11 mouse cellular contexts compared by ENCODE assay signal in genomic region chr12:100528246-100528645, GRCm38 (mm10). TPM values are rescaled to one million over a fixed set of nuclear protein-coding genes. Genes with fewer than 3 reads are reported as not detected.
A peak's percentile ranks its signal among the peaks of the same experiment; 100 is the strongest.
DNase-seq lines count a peak whose midpoint lies in the region; ATAC-seq and TF ChIP-seq lines count a peak whose summit lies in the region.
"Had no signal": no experiment of that assay in that cellular context is flagged by ENCODE, and none has a peak within 500 bp of the region (broad histone marks: within the 10 kb centered on the region; RNA-seq: fewer than 3 reads in every experiment).

No protein-coding gene starts in this region.

- peak overlapping the region; percentile 56 for H3K4me2 ChIP-seq in forebrain, postnatal 0 days (ENCODE audit: low read depth)
- no peak overlapping the region for H3K4me2 ChIP-seq in liver, postnatal 0 days (ENCODE audit: low read depth, low read length)

- no peak for TF ChIP-seq EP300 in heart, adult 2 months (IDR thresholded peaks at IDR 0.05; ENCODE audit: insufficient read depth, low read depth, low read length)
- no peak for TF ChIP-seq EP300 in liver, postnatal 0 days (IDR thresholded peaks at IDR 0.05; ENCODE audit: low read depth)

- H3K9ac ChIP-seq in heart, adult 2 months (ENCODE audit: low read depth, low read length) = no peak overlapping the region
- H3K9ac ChIP-seq in forebrain, postnatal 0 days = no peak overlapping the region
- H3K9ac ChIP-seq in liver, postnatal 0 days (replicated peaks) = no peak overlapping the region
- H3K9ac ChIP-seq: stomach, embryonic 15.5 days had no signal

- peak overlapping the region; percentile 79 for H3K27ac ChIP-seq in heart, adult 2 months
- no peak overlapping the region for H3K27ac ChIP-seq in forebrain, postnatal 0 days (ENCODE audit: low read depth, low read length)
- H3K27ac ChIP-seq in liver, postnatal 0 days (ENCODE audit: low read depth) = no peak overlapping the region
- H3K27ac ChIP-seq: stomach, embryonic 15.5 days had no signal

- ATAC-seq in forebrain, postnatal 0 days = no peak
- ATAC-seq in liver, postnatal 0 days = peak; percentile 16; the same call in 1 of the 2 replicates
- ATAC-seq in megakaryocyte progenitor cell, adult 5-6 weeks (replicated peaks; ENCODE audit: poor library complexity) = no peak

- intact Hi-C loops in heart, adult 2 months (cut with DNase I) = loop anchor here (5.0 kb wide), 1 partner anchor 326 kb away; no protein-coding TSS in a partner anchor

- H3K79me2 ChIP-seq in heart, adult 2 months (replicated peaks; ENCODE audit: control insufficient read depth, insufficient read depth, low read length) = no peaks in the 10 kb centered on the region

- H3K4me3 ChIP-seq in heart, adult 2 months = no peak overlapping the region
- no peak overlapping the region for H3K4me3 ChIP-seq in forebrain, postnatal 0 days (ENCODE audit: low read depth, low read length)
- no peak overlapping the region for H3K4me3 ChIP-seq in liver, postnatal 0 days (ENCODE audit: low read depth, low read length)
- H3K4me3 ChIP-seq: erythroblast, embryonic 14.5 days had no signal

- TF ChIP-seq POLR2A in heart, adult 2 months (IDR thresholded peaks at IDR 0.05; ENCODE audit: insufficient read depth, low read depth, low read length) = no peak

- no peaks in the 10 kb centered on the region for H3K27me3 ChIP-seq in heart, adult 2 months (ENCODE audit: control insufficient read depth, insufficient read depth, low read length)
- no peaks in the 10 kb centered on the region for H3K27me3 ChIP-seq in forebrain, postnatal 0 days (ENCODE audit: insufficient read depth, low read length)
- no peaks in the 10 kb centered on the region for H3K27me3 ChIP-seq in liver, postnatal 0 days (ENCODE audit: insufficient read depth, low read length)
- H3K27me3 ChIP-seq: stomach, embryonic 15.5 days had no signal

- no peaks in the 10 kb centered on the region for H3K9me3 ChIP-seq in forebrain, postnatal 0 days (ENCODE audit: low read length)
- no peaks in the 10 kb centered on the region for H3K9me3 ChIP-seq in liver, postnatal 0 days (ENCODE audit: low read length)
- H3K9me3 ChIP-seq: stomach, embryonic 15.5 days had no signal

- no peaks in the 10 kb centered on the region; the same call in 1 of the 2 replicates for H3K36me3 ChIP-seq in heart, adult 2 months (ENCODE audit: control insufficient read depth, insufficient read depth, low read length)
- no peaks in the 10 kb centered on the region for H3K36me3 ChIP-seq in forebrain, postnatal 0 days (ENCODE audit: insufficient read depth)
- H3K36me3 ChIP-seq in liver, postnatal 0 days (replicated peaks; ENCODE audit: insufficient read depth, low read length) = no peaks in the 10 kb centered on the region
- H3K36me3 ChIP-seq: G1E; stomach, embryonic 15.5 days had no signal

- no peak for DNase-seq in heart, adult 2 months
- no peak for DNase-seq in heart, adult 8-10 months (ENCODE audit: low spot score)
- DNase-seq in adipocyte (ENCODE audit: low spot score) = peak; percentile 50
- no peak for DNase-seq in forebrain, postnatal 0 days
- DNase-seq in liver, postnatal 0 days = no peak
- DNase-seq in embryo, embryonic 10 days (ENCODE audit: low spot score) = no peak
- DNase-seq in gastrocnemius, postnatal 10 days = no peak

- H3K4me1 ChIP-seq in heart, adult 2 months (ENCODE audit: control insufficient read depth, insufficient read depth, low read length) = peaks cover 24% of the 10 kb centered on the region
- H3K4me1 ChIP-seq in forebrain, postnatal 0 days (ENCODE audit: insufficient read depth) = peaks cover 9% of the 10 kb centered on the region
- peaks cover 17% of the 10 kb centered on the region for H3K4me1 ChIP-seq in liver, postnatal 0 days (ENCODE audit: insufficient read depth)

- 12% methylated on average over 3 of the region's 3 CpGs for WGBS in heart, adult 2 months
- WGBS in forebrain, postnatal 0 days = 76% methylated on average over 3 of the region's 3 CpGs
- WGBS in liver, postnatal 0 days (ENCODE audit: insufficient replicate concordance) = 46% methylated on average over 3 of the region's 3 CpGs

- no peak for TF ChIP-seq CTCF in heart, adult 2 months (IDR thresholded peaks at IDR 0.05)
- no peak for TF ChIP-seq CTCF in forebrain, postnatal 0 days (IDR thresholded peaks at IDR 0.05; ENCODE audit: low read depth)
- no peak for TF ChIP-seq CTCF in liver, postnatal 0 days (IDR thresholded peaks at IDR 0.05; ENCODE audit: low read depth)

RNA-seq across cellular contexts. Expression of gene Ttc7b, which starts 7.6 kb away (rescaled TPM):
- total RNA-seq in heart, adult 2 months (2021) = 10 to 100 TPM; 71.6 to 82.0 TPM
- polyA plus RNA-seq in heart, adult 2 months (2012; rRNA removed) = 84.4 and 113 TPM in 2 replicates
- 10 to 100 TPM; 78.8 to 94.4 (median 86.7) TPM for total RNA-seq in heart, adult 8-10 months (2022)
- total RNA-seq in forebrain, postnatal 0 days (2014; rRNA removed) = 39.6 and 42.2 TPM in 2 replicates
- 7.5 and 10.8 TPM in 2 replicates for polyA plus RNA-seq in forebrain, postnatal 0 days (2015; fragmentation: Nextera tagmentation; extraction: Ambion mirVana)
- polyA plus RNA-seq in liver, postnatal 0 days (2015; fragmentation: Nextera tagmentation; extraction: Ambion mirVana) = 2.2 and 3.3 TPM in 2 replicates
- total RNA-seq in megakaryocyte progenitor cell, adult 5-6 weeks (2015) = 24.3 and 28.8 TPM in 2 replicates
- 13.3 and 16.5 TPM in 2 replicates for total RNA-seq in megakaryocyte progenitor cell, adult 5-6 weeks (2017)
- total RNA-seq in gastrocnemius, postnatal 10 days (2021) = 10 to 100 TPM; 73.3 to 74.1 TPM
